Mouse (Mus musculus) embryo, embryonic 10 days (tissue): ENCODE measurements at regions not wholly inside any gene's neighbourhood (a gene's known extent, or its start where the extent isn't known, plus 50 kb on each side); places are given as distances from the start of the nearest gene placed in this dataset.

Experiments used
- DNase-seq: peaks from one replicate; pipeline ENCODE4 v3.0.0-alpha.2; 2015; ENCODE audit warnings: low spot score

DNA sequence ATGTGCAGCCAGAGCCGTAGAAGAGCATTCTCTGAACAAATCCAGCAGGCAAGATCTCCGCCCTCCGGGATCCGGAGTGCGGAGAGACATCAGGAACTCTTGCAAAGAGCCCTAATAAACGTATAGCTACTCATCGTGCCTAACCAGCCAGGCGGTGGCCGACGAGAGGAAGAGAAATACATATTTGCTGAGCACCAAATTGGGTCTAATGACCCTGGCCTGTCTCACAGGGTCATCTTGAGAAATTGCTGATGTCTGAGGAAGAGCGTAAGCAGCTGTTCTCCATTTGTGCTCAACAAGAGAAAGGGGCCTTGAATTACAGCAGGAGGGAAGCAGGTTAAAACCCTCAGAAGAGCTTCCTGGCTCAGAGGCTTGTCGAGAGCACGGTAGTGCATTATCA is 92.8 kb upstream of the Zfp703 start:
- no peak for DNase-seq

DNA sequence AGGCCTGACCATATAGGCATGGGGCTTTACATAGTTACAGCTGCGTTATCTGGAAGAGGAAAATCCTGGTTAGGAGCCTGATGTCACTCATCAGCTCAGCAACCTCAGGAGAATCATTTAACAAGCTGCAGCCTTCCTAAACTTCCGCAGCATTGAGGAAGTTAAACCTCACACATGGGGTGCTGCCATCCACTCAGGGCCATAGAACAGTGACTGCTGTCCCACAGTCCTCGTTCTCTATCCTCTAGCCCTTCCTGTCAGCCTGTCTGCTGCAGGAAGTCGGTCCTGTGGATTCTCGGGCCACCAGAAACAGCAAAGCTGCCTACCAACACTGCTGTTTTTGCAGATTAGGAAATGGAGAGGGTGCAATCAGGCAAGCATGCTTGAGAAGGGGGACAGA is 91.8 kb upstream of the Zfp703 start:
- DNase-seq: no peak

DNA sequence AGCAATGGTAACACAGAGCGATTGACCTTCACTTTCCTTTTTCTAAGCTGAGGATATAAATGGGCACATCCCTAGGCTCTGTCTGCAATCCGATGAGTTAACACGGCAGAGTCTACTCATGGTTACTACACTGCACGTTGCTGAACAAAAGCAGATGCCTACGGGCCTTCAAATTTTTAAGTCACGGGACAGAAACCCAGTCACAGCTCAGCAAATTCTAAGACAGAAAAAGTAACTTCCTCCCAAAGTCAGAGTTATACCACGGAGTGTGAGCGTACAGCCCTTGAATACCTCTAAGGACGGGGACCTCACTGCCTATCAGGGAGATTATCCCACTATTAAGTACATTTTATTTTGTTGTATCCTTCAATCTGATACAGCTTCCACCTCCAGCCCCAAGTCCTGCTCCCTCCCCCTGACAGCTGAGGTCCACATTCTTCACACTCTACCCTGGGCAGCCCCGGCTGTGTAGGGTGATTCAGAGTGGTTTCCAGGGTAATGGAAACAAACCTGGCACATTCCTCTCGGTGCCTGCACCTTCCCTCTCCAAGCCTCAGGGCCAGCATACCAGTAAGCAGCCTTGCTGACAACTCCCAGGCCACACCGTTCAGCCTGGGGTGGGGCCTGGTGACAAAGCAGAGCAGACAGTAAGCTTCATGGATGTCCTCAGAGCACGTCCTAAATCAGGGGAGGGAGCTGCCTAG is 90.2 kb upstream of the Zfp703 start:
- DNase-seq: peak; percentile 20

DNA sequence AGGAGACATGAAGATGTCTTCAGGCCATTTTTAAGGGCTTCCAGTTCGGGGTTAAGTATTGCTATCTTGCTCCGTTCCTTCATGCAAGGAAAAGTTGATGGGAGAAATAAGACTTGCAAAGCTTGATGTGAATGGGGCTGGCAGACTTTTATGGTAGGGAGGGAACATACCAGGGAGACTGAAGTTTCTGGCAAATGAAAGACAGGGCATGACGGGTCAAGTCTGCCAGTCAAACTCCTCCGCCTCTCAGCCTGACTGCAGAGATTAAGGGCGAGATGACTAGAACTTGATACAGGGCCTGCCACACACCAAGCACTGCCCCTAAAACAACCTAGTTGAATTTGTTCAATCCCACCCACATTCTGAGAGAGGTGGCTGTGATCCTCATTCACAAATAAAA is 89.6 kb upstream of the Zfp703 start:
- no peak for DNase-seq

DNA sequence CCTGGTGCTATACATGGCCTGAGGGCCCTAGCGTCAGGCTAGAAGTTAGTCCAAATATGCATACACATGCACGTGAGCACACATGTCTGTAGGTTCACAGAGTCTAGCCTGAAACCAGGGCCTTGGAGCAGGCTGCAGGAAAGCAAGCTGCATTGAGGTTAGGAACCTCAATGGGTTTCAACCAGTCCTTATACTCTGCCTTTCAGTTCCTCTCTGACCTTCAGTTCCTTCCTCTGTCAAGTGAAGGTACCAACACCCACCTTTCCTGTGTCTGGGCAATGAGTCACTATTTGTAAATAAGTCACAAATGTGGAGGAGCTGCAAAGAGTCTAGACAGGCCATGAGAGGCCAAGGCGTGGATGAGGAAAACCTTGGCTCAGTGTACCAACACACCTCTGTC is 89.1 kb upstream of the Zfp703 start:
- no peak for DNase-seq

DNA sequence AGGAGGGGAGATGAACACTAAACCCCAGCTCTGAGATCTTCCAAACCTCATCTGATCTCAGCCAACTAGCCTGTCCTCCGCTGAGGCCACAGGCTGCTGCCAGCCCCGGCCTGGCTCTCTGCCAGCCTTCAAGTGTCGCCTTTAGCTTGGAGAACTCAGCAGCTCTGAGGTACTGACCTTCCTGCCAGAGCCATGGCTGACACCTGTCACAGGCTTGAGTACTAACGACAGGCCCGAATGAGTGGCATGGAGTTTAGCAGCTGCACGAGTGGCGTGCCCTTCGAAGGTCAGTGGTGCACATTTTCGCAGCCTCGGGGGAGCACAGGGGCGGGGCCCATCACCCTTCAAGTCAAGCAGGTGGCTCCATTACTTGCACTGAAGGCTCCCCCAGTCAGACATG is 85.2 kb upstream of the Zfp703 start:
- no peak for DNase-seq

DNA sequence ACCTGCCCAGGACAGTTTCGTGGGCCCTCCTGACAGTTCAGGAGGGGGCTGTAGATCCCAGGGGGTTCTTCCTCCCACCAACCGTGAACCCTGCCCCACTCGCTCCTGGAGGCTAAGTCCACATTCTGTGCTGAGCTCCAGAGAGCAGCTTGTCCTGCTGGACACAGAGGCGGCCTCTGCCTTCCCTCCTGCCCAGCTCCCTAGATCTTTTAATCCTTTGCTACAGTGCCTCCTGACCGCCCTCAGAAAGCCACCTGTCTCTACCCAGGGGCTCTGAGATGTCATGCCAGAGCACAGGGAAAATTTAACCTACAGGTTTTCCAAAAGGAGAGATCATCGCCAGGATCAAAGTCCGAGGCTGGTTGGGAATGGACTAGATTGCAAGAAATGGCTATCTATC is 84.7 kb upstream of the Zfp703 start:
- no peak for DNase-seq

DNA sequence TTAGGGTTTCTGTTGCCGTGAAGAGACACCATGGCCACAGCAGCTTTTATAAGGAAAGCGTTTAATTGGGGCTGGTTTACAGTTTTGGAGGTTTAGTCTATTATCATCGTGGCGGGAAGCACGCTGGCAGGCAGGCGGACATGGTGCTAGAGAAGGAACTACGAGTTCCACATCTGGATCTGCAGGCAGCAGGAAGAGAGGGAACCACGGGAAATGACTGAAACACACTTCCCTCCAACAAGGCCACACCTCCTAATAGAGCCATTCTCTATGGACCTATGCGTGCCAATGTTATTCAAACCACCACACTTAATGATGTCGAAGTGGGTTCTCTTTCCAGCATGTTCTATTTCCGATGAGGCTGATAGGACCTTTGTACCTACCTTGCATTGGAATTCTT is 81.3 kb upstream of the Zfp703 start:
- no peak for DNase-seq

DNA sequence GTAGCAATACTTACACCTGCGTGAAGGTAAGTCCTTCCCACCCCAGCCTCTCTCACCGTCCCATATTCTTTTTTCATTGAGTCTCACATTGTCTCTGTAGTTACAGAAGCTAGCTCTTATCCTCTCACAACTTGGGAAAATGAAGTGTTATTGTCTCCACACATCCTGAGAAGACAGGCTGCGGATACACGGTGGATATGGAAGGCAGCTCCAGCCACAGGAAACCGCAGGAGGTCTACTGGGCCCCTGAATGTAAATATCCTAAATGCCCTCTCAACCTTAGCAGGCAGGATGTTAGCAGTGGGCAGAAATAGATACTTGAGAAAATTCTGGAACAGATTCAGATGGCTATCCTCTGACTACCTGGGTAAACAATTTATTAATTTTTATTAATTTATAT is 73.8 kb upstream of the Zfp703 start:
- DNase-seq: no peak

DNA sequence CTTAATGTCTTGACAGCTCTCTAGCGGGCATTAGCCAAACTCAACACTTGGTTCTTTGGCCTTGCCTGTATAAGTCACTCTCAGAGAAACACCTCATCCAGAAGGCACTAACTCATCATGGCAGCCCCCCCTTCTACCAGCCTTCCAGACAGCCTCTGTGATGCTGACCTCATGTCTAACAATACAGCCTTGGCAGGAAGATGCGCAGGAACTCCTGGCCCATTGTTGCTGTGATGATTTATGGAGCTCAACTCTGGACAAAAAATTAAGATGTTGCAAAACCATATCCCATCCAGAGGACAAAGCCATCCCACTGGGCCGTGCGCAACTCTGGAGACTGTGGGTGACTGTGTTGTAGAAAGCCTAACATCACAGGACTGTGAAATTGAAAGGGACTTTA is 70.9 kb upstream of the Zfp703 start:
- no peak for DNase-seq

DNA sequence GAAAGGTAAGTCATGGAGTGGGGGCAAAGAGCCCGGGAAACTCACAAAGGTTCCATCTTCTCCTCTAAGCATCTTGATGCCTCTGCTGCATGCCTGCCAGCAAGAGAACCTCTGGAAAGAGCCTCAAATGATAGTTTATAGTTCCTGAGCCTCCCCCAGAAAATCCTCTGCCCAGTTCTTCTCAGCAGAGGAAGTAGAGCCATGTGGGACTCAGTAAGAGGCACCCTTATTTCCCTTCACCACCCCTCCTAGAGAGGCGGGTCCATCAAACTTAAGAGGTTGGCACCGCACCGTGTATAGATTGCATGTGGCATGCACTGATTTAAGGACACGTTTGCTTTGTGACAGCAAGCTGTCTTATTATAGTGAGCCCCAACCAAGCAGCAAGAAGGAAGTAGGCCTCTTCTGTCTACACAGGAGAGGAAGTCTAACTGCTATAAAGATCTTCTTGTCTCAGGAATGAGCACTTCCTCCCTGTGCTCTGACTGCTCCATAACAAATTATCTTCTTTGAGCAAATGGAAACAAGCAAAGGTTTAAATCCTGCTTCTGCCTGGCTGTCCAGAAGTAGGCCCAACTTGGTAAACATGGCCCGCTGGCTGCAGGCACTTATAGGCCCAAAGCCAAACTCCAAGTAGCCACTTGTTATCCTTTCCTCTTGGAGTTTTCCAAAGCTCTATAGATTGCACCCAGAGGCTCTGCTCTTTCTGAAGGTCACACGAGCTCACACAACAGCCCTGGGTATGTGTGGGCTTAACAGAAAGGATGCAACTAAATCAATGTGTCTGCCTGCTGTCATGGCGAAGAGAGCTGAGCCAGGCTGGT is 69.6 kb upstream of the Zfp703 start:
- no peak for DNase-seq

DNA sequence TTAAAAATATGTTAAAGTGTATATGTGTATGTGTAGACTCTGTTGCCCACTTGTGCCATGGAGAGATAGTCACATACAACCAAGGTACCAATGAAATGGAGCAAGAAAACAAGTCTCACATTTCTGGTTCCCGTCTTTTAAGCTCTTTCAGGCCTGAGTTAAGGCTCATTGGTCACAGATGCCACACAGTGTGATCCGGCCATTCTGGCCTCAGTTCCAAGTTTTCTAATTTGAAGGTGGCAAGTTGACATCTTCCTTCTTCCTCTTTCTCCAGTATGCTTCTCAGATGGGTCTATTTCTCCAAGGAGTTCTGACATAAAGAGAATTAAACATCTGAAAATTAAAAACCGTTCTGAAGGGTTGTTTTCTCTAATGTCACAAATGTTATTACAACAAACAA is 66.9 kb upstream of the Zfp703 start:
- no peak for DNase-seq

DNA sequence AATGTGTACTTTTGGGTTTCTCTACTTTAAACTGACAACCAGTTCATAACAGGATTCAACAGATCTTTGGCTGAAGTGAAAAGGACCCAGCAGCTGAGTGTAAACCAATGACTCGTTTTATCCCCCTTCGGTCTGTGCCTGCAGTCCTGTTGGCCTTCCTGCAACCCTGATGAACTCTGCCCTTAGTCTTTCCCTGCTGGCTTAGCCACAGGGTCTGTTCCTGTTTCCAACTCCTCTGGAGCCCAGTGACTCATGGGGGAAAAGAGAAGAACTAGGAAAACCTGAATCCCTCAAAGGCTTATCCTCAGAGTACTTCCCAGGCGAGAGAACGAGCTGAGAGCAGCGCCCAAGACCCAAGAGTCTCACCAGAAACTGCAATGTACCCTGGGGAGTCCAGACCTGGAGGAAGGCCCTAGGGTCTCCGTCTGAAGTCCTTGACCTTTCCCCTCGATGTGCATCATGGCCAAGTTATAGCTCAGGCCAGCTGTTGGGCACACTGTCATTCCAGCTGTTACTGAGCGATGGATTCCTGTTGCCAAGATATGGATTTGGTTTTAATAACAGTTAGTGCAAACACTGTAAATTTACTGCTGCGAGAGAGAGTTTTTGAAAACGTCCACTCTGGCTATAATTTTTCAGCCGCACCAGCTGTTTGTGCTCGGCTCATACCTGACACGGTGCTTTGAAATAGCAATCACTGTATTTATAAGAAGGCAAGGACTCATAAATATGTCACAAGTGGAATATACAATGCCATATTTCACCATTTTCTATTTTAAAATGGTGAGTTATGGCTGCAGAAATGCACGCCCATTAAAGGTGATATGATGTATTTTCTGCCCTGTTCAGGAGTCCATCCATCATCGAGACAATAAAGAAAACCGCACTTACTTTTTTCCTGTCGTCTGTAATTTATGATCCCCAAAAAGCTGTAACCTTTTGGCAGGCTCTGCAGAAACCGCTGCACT is 63.3 kb upstream of the Zfp703 start:
- DNase-seq: peak; percentile 30

DNA sequence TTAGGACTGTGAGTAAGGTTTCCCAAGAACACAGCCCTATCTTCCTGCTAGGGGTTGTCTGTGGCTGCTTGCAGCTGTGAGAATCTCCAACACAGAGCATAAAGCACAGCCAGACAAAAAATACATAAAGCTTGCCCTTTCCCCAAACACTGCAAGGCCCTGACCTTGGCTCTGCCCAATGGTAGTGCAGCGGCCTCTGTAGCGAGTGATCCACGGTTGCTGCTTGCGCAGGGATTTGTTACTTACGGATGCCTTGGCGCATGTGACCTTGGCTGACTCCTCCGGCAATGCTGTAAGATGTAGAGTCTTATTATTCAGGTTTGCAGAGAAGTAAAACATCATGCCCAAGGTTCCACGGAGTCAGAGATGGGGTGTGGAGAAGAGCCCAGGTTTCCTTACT is 61.4 kb upstream of the Zfp703 start:
- no peak for DNase-seq

DNA sequence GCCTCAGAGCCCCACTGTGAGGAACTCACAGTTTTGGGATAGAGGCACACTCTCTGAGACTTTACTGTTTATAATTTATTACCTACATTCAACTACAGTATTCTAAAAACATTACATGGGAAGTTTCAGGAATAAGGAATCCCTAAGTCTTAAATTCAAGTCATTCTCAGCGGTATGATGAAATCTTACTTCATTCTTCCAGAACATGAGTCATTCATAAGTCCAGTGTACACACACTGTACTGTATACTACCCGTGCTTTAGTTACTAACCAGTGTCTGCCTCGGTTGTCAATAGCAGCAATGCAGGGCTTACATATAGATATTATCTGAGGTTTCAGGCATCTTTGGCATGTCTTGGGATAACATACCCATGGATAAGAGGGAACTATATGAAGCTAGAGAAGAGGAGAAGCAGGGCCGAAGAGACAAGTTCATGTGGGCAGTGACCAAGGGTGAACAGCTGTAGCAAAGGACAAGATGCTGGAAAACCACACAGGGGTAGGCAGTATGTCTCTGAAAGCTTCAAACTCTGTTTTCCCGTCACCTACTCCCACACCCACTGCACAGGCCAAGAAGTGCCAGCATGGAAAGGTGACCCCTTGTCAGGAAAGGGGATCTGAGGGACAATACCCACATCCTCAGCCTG is 55.5 kb upstream of the Zfp703 start:
- no peak for DNase-seq

DNA sequence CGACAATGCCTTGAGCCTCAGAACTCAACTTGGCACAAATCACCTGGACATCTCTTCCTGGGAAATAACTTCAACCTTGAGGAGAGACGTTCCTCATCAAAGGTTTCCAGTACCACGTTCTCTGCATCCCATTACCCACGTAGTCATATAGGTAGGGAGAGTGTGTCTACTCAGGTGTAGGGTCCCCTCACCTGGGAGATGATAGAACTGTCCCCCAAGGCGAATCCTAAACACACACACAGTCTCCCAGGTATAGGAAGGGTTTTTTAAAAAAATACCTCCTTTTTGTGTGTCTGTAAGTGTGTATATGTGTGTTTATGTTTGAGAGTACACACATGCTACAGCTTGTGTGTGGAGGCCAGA is 55.0 kb upstream of the Zfp703 start:
- DNase-seq: no peak

DNA sequence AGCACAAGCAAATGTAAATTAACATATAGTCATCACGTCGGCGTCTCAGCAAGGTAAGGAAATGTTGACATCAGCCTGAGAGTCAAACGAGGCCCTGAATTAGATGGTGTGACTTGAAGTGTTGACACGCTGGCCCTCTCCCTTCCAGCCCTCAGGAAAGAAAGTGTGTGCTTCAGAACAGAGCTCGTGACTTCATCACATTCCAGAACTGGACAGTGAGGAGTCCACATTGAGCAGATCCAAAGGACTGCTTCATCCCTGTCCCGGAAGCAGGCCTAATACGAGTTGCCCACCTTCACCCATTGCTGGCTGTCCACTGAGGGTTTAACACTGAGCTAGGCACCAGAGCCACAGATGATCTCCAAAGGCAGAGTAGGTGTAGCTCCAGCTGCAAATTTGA is 54.0 kb upstream of the Zfp703 start:
- DNase-seq: no peak
